Mouse (Mus musculus) ZHBTc4 (cell line): ENCODE measurements around the gene Fuk.
A peak's percentile ranks its signal among the peaks of the same experiment; 100 is the strongest.
"Not testable (repeated sequence)": the region's sequence is repeated elsewhere in the genome, so short reads cannot be mapped to it uniquely, and the experiment has no call there.

Source experiments
- DNase-seq: peaks from one replicate; pipeline ENCODE4 v3.0.0-alpha.2; 2011; ENCODE audit warnings: low read depth, low spot score

The Fuk gene

DNA sequence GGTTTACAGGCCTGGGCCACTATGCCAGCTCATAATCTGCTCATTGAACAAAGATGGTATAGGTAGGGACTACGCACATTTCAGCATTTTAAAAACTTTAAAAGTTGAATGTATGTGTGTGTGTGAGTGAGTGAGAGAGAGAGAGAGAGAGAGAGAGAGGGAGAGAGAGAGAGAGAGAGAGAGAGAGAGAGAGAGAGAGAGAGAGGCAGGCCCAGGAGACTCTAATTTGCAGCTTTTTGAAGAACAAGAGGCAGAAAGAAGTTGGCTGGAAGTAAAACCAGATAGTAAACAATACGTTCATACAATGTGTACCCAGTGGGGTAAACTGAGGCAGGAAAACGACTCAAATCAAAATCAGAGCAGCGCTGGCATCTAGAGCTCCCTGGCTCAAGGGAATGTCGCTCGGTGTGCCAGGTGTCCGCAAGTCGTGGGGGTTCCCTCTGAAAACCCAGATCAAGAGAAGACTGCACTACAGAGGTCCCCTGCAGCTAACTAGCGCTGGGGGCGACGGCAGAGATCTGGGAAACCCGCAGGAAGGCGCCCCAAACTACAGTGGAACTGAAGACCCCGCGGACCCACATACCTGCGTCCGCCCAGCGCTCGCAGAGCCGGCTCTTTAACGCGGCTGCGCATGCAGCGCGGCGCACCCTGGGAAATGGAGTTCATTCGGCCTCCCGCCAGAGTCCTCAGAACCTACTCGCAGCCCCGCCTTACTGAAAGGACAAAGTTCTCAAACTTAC, at the start of gene Fuk:
Gene Fuk (minus strand): TSS at position 650 of the 740 bp plus-strand sequence.
- DNase-seq = peak; percentile 83

- DNase-seq = peak; percentile 61
Observed at GRCm38 (mm10) chr8:110950065-110950484, 47.8 kb upstream of the Fuk start.

DNA sequence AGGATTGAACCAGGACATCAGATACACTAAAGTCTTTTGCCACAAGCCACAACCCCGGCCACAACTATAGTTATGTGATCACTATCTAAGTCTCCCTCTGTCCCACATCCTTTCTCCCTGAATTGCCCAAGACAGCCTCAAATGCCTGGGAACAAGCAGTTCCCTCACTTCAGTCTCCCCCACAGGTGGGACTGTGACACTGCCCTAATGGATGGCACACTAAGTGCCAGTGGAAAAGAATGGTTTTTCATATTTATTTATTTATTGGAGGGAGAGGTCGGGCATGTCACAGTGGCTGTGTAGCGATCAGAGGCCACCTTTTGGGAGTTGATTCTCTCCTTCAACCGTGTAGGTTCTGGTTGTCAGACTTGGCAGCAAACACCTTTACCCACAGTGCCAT, 43.4 kb upstream of the Fuk start:
- DNase-seq = no peak

DNA sequence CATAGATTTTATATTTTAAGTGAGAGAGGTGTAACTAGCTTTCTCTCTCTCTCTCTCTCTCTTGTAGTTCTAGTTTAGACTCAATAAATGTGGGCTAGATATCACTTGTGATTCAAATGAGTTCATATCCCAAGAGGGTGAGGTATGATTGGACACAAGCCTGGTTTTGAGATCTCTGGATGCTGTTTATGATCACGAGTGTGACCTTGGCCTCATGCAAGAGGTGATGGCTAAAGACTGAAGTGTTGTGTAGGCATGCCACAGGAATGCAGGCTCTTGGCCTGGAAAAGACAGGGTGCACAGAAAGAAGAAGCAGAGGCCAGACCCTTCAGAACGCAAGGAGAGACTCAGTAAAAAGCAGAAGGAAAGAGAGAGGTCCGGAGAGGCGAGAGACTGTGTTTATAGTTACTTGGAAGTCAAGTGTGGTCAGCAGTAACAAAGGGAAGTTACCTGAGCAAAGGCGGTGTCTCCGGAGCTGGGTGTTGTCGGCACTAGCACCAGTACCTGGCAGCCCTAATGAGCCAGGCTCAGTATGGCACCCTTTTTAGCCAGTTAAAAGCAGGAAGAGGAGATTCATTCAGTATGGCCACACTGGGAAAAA, 42.1 kb upstream of the Fuk start:
- no peak for DNase-seq

DNA sequence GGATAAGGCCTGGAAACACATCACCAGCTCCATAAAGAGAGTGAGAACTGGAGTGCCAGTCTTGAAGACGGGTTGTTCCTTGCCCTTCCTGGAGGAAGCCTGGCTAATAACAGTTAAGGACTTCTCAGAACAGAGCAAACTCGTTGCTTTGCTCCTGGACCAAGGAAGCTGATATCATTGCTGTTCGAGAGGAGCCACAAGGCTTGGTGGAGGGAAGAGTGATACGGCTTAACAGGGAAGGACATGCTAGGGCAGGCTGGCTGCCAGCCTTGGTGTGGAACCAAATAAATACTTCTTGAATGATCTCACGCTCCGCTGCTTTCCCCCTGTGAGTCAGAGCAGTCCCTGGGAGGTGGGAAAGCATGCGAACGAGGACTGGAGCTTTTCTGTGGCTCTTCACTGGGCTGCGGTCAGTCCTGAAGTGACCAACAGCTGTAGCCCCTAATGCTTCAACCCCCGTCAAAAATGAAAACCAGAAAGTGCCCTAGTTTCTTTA, 39.2 kb upstream of the Fuk start:
- DNase-seq = no peak

- DNase-seq = no peak
Observed at GRCm38 (mm10) chr8:110940682-110941452, 38.6 kb upstream of the Fuk start.

DNA sequence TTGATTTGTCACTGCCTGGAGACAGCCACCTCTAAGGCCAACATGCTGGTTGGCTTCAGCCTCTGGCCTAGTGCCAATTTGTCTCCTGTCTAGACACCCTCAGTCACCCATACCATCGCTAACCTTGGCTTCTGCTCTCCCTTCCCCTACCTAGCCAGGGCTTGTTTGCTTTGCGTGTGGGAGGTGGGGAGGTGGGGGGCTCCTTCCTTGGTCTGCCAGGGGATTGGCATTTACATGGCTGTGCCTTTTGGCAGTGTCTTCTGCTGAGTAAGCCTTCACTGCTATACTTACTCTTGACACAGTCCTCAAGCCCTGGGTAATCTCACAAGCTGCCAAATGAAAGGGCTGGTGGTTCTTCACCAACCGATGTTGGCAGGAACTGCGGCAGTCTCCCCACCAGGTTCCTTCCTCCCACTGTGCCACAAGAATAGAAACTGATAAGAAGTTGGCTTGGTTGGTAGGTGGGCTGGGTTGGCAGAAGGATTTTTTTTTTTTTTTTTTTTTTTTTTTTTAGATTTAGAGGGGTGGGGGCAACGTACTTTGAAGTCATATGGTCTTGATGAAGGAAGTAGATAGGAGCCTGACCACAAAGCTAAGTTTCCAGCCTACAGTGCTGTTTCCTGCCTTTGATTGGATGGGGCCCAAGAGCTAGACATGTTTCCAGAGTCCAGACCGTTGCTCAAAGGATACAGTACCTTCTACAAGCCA, 36.7 kb upstream of the Fuk start:
- DNase-seq = no peak

GRCm38 (mm10) chr8:110936217-110936616, 33.9 kb upstream of the Fuk start:
- DNase-seq = no peak

GRCm38 (mm10) chr8:110933272-110933671, 31.0 kb upstream of the Fuk start:
- DNase-seq = no peak

GRCm38 (mm10) chr8:110932444-110932843, 30.2 kb upstream of the Fuk start:
- DNase-seq = no peak

DNA sequence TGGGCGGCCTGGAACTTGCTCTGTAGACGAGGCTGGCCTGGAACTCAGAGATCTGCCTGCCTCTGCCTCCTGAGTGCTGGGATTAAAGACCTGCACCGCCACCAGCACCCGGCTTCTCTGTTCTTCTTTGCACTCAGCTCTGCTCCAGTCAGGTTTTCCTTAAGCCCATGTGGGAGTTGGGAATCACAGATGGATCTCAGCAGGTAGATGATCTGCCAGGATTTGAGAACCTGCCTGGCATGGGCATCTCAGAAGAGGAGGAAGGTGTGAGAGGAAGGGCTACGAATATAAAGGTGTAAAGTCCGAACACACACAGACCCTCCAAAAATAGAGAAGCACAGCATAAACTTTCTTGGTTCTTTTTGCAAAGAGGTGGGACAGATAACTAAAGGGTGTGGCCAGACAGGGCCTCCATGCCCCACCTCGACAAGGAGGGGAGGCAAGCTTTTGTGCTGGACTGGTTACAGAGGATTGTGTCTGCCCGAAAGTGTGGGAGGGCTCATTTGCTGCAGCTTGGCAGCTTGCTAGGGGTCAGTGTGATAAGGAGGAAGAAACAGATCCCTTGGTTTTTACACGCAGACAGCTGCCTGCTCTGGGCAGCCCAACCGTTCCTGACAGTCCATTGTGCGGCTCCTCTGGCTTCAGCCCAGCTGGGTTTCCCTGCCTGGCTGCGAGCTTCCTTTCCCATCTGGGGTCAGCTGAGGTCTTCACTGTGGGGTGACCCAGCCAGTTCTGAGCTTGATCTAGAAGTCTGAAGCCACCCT, 29.1 kb upstream of the Fuk start:
- DNase-seq = no peak

- DNase-seq = not testable (repeated sequence)
Observed at GRCm38 (mm10) chr8:110929672-110930071, 27.4 kb upstream of the Fuk start.

DNA sequence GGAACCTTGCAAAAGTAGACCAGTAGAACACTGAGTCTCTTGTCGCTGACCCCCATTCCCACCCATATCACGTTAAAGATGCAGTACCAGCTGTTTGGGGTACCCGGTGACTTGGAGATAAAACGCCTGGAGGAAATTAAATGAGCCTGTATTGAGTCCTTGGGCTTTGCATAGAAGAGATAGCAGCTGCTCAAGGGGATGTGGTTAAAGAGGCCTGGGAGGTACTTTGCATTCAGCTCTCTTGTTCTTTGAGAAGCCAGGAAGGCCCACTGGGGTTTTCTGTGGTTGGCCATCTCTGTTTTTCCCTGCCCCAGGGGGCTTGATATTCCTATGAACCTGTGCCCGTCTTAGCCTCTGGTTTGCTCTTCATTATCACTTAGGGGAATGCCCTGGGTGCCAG, 26.8 kb upstream of the Fuk start:
- DNase-seq = no peak

- DNase-seq = no peak
Observed at GRCm38 (mm10) chr8:110928435-110928834, 26.1 kb upstream of the Fuk start.

- DNase-seq = no peak
Observed at GRCm38 (mm10) chr8:110926690-110927089, 24.4 kb upstream of the Fuk start.

- DNase-seq = no peak
Observed at GRCm38 (mm10) chr8:110925691-110926140, 23.4 kb upstream of the Fuk start.

DNA sequence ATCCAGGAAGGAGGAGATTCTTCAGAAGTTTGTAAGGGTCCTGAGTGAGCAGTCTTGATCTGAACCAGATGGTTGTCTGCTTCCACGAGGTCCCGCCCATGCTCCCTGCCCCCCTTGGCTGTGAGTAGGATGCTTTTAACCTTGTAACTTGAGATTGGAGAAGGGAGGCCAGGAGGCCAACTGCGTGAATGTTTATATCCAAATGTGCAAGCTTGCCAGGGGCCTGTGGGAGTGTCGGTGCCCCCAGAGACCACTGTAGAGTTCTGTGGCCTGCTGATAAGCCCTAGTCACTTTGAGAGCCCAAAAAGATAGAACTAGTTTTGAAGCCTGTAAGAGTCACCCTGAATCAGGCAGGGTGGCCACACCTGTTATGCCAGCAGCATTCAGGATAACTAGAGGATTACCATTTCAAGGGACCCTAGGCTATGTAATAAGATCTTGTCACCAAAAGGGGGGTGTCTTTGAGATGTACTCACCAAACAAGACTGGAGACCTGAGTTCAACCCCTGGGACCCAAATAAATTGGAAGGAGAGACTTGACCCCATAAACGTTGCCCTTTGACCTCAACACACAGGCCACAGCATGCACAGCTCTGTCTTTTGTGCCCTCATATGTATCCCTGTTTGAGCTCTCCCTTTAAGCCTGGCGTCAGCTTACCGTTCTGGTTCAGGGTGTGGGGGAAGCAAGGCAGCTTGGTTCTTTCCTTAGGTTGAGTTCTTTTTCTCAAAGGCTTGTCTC, 19.4 kb upstream of the Fuk start:
- peak; percentile 55 for DNase-seq

DNA sequence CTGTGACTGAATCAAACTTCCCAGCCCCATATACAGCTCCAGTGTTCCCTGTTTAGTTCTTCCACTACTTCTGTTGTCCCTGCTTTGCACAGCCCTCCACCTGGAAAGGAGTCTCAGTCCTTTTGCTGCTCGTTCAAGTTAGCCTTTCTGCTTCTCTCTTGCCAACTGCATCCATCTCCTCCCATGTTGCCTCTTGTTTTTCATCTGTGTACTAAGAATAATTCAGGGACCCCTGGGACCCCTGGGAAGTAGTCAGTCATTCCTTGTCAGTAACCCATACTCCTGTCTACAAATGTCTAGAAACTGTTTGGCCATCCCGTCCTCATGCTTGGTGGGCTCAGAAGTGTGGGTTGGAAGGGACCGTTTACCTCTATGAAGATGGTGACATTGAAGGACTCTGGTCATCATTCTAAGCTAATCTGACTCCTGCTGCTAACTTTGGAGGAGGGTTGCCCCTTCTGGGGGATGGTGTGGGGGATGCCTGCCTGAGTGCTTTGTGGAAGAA, 18.5 kb upstream of the Fuk start:
- no peak for DNase-seq

GRCm38 (mm10) chr8:110920032-110920772, 17.9 kb upstream of the Fuk start:
- DNase-seq = peak; percentile 74
